Comparison of ENCODE assay signal across 10 mouse cellular contexts in the genomic region with DNA sequence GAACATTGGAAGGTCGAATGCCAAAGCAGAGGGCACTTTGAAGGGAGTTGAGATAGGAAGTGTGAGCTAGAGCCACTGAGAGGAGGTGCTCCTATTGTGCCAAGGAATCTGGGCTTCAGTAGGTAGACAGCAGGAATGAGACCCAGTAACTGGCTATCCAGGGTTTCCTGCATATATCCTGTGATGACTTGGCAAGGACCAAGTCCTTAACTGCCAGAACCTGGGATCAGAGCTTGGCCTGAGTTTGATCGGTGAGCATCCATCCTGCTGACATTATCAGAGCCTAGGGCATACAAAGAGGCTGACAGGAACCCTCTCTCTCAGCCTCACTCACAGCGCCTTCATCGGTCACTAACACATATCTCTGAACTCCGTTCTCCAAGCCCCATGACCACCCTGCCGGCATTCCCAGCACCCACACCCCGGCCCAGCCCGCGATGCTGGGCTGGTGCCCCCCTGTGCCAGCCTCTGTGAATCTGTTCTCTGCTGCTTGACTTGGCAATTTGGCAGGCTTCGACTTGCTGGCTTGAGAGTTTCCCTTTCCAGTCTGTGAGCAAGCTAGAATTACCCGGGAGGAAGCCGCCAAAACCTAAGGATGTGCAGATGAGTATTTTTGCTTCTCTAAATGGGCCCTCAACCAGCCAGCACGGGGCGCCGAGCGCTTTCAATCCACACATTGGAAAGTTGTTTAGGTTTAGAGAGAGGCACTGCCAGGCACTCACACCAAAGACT.
DNase-seq lines count a peak whose midpoint lies in the region; ATAC-seq and TF ChIP-seq lines count a peak whose summit lies in the region.
"Had no signal": no experiment of that assay in that cellular context is flagged by ENCODE, and none has a peak within 500 bp of the region (broad histone marks: within the 10 kb centered on the region; RNA-seq: fewer than 3 reads in every experiment).

No protein-coding gene starts in this region.

- no peaks in the 10 kb centered on the region for H3K9me3 ChIP-seq in midbrain, embryonic 14.5 days (ENCODE audit: control insufficient read depth, low read length)
- H3K9me3 ChIP-seq in midbrain, embryonic 13.5 days = no peaks in the 10 kb centered on the region
- H3K9me3 ChIP-seq: heart, embryonic 15.5 days; neural tube, embryonic 12.5 days had no signal

- TF ChIP-seq POLR2A in heart, adult 2 months (IDR thresholded peaks at IDR 0.05; ENCODE audit: insufficient read depth, low read depth, low read length) = no peak

- no peaks in the 10 kb centered on the region for H3K27me3 ChIP-seq in midbrain, embryonic 14.5 days (ENCODE audit: control insufficient read depth, insufficient read depth, low read length)
- H3K27me3 ChIP-seq in midbrain, embryonic 13.5 days = no peaks in the 10 kb centered on the region
- no peaks in the 10 kb centered on the region for H3K27me3 ChIP-seq in heart, adult 2 months (ENCODE audit: control insufficient read depth, insufficient read depth, low read length)
- H3K27me3 ChIP-seq: heart, embryonic 15.5 days; neural tube, embryonic 12.5 days had no signal

- no peak for TF ChIP-seq EP300 in heart, adult 2 months (IDR thresholded peaks at IDR 0.05; ENCODE audit: insufficient read depth, low read depth, low read length)

- no peaks in the 10 kb centered on the region for H3K79me2 ChIP-seq in heart, adult 2 months (replicated peaks; ENCODE audit: control insufficient read depth, insufficient read depth, low read length)

- no peak overlapping the region for H3K9ac ChIP-seq in midbrain, embryonic 14.5 days (replicated peaks; ENCODE audit: low read length)
- H3K9ac ChIP-seq in midbrain, embryonic 13.5 days (replicated peaks) = no peak overlapping the region
- H3K9ac ChIP-seq in heart, adult 2 months (ENCODE audit: low read depth, low read length) = no peak overlapping the region
- H3K9ac ChIP-seq: heart, embryonic 15.5 days; neural tube, embryonic 12.5 days had no signal

- TF ChIP-seq CTCF in heart, adult 2 months (IDR thresholded peaks at IDR 0.05) = no peak

- ATAC-seq in midbrain, embryonic 14.5 days (ENCODE audit: low FRiP score, low TSS enrichment) = 0 out of 2 replicates have a peak, but pooled peaks have one; percentile 28
- no peak for ATAC-seq in midbrain, embryonic 13.5 days
- no peak for ATAC-seq in megakaryocyte, adult 5-6 weeks (ENCODE audit: poor library complexity, severe bottlenecking)

- peaks cover 15% of the 10 kb centered on the region for H3K4me1 ChIP-seq in midbrain, embryonic 14.5 days (ENCODE audit: control insufficient read depth, insufficient read depth, low read length)
- H3K4me1 ChIP-seq in midbrain, embryonic 13.5 days (replicated peaks) = peaks cover 29% of the 10 kb centered on the region
- H3K4me1 ChIP-seq in heart, adult 2 months (ENCODE audit: control insufficient read depth, insufficient read depth, low read length) = no peaks in the 10 kb centered on the region
- H3K4me1 ChIP-seq: heart, embryonic 15.5 days had no signal

- DNase-seq in midbrain, embryonic 14.5 days = no peak
- DNase-seq in cerebellum, postnatal 4 days (ENCODE audit: low spot score in 2 of 2) = peak; percentile 36 to 79
- DNase-seq in layer of hippocampus, postnatal 36 days = peak; percentile 34 to 44
- peak; percentile 61 for DNase-seq in right cerebral cortex, postnatal 4 days
- no peak for DNase-seq in heart, adult 2 months
- DNase-seq in heart, postnatal 10 days = no peak

- H3K36me3 ChIP-seq in midbrain, embryonic 14.5 days (ENCODE audit: control insufficient read depth, insufficient read depth, low read length) = peaks cover 22% of the 10 kb centered on the region; the same call in 1 of the 2 replicates
- H3K36me3 ChIP-seq in midbrain, embryonic 13.5 days = peaks cover 34% of the 10 kb centered on the region
- H3K36me3 ChIP-seq in heart, adult 2 months (ENCODE audit: control insufficient read depth, insufficient read depth, low read length) = no peaks in the 10 kb centered on the region
- H3K36me3 ChIP-seq: heart, embryonic 15.5 days had no signal

- H3K4me2 ChIP-seq in midbrain, embryonic 14.5 days (ENCODE audit: low read length) = no peak overlapping the region
- no peak overlapping the region for H3K4me2 ChIP-seq in midbrain, embryonic 13.5 days (replicated peaks)
- H3K4me2 ChIP-seq: heart, embryonic 15.5 days; neural tube, embryonic 12.5 days had no signal

- intact Hi-C loops in heart, adult 2 months (cut with DNase I) = no loop called here
- intact Hi-C loops in heart, postnatal 10 days (cut with DNase I) = no loop called here

- WGBS in midbrain, embryonic 14.5 days = 89% methylated on average over 16 of the region's 16 CpGs
- WGBS in midbrain, embryonic 13.5 days = 82% methylated on average over 16 of the region's 16 CpGs
- WGBS in heart, adult 2 months = 79% methylated on average over 16 of the region's 16 CpGs

- no peak overlapping the region for H3K4me3 ChIP-seq in midbrain, embryonic 14.5 days (replicated peaks; ENCODE audit: low read depth, low read length)
- no peak overlapping the region for H3K4me3 ChIP-seq in midbrain, embryonic 13.5 days (replicated peaks)
- H3K4me3 ChIP-seq in heart, adult 2 months = no peak overlapping the region
- H3K4me3 ChIP-seq: heart, embryonic 15.5 days; neural tube, embryonic 12.5 days had no signal

- no peak overlapping the region for H3K27ac ChIP-seq in midbrain, embryonic 14.5 days (replicated peaks; ENCODE audit: low read depth, low read length)
- H3K27ac ChIP-seq in midbrain, embryonic 13.5 days = no peak overlapping the region
- H3K27ac ChIP-seq in heart, adult 2 months = no peak overlapping the region
- H3K27ac ChIP-seq: heart, embryonic 15.5 days; neural tube, embryonic 12.5 days had no signal

Comparison
In these comparisons a context has a peak if more than half of its experiments do, and no peak if none do; other contexts are left out.
1. DNase-seq: peak in cerebellum, postnatal 4 days (2 of 2), layer of hippocampus, postnatal 36 days (2 of 2) and right cerebral cortex, postnatal 4 days (single experiment); none in midbrain, embryonic 14.5 days (single experiment), heart, adult 2 months (0 of 2) and heart, postnatal 10 days (0 of 2).